ENCODE assay signal across 8 mouse cellular contexts in the genomic region with DNA sequence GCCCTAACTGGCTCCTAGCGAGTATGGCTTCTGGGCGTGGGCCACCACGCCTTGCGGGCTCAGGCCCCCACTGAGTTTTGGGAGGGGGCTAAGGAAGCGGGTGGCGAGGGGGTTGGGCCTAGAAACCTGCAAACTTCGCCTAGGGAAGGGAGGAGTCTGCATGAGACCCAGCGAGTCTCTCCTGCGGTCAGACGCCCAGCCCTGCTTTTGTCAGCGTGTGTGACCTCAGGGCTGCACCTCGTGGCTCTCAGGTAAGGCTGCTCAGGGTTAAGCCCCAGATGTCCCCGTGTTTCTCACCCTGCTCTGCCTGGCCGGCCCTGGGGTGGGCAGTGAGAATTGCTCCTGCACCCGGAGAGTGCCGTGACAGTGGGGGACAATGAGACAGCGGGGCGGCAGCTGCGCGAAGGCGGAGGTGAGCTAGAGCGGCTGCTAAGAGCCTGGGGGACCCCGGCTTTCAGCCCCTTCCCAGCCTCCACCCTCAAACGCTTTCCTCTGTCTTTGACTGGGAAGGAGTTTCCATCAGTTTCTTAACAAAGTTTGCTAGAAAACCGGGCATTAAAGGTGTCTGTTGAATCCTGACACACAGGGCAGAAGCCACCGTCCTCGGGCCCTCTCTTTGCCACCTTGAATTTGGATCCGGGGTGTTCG. TPM values are rescaled to one million over a fixed set of nuclear protein-coding genes. Genes with fewer than 3 reads are reported as not detected.
DNase-seq lines count a peak whose midpoint lies in the region; ATAC-seq and TF ChIP-seq lines count a peak whose summit lies in the region.

Gene L1td1, plus strand, starts transcription at position 145 of the 648 bp plus-strand sequence.

- H3K9ac ChIP-seq in heart, embryonic 11.5 days (ENCODE audit: low read depth, low read length): no peak within 1 kb of the TSS; the same call in 1 of the 2 replicates
- no peak within 1 kb of the TSS for H3K9ac ChIP-seq in hindbrain, postnatal 0 days (replicated peaks; ENCODE audit: low read length)
- H3K9ac ChIP-seq in midbrain, embryonic 16.5 days (ENCODE audit: low read depth, low read length): 0 out of 2 replicates have a peak within 1 kb of the TSS, but pooled peaks have one; percentile 10

- DNase-seq in heart, postnatal 25 days (ENCODE audit: low spot score): no peak
- DNase-seq in embryo, embryonic 10.5 days (ENCODE audit: low spot score): peak; percentile 15
- no peak for DNase-seq in hindbrain, postnatal 0 days (ENCODE audit: low spot score)
- no peak for DNase-seq in gastrocnemius, postnatal 25 days
- DNase-seq in spleen, adult 18-20 months: no peak
- no peak for DNase-seq in spleen, adult 12 weeks (ENCODE audit: low spot score)

- no peak within 1 kb of the TSS for H3K27ac ChIP-seq in heart, embryonic 11.5 days (ENCODE audit: low read depth, low read length)
- no peak within 1 kb of the TSS for H3K27ac ChIP-seq in hindbrain, postnatal 0 days
- H3K27ac ChIP-seq in midbrain, embryonic 16.5 days (ENCODE audit: low read length): no peak within 1 kb of the TSS

- peak within 1 kb of the TSS; percentile 38 for H3K4me3 ChIP-seq in heart, embryonic 11.5 days (ENCODE audit: low read depth, low read length)
- H3K4me3 ChIP-seq in hindbrain, postnatal 0 days (ENCODE audit: low read length): peak within 1 kb of the TSS; percentile 21
- peak within 1 kb of the TSS; percentile 29 for H3K4me3 ChIP-seq in midbrain, embryonic 16.5 days (ENCODE audit: low read depth, low read length)

- no peaks in the 10 kb centered on the region for H3K36me3 ChIP-seq in heart, embryonic 11.5 days (ENCODE audit: control insufficient read depth, insufficient read depth, low read length)
- H3K36me3 ChIP-seq in hindbrain, postnatal 0 days (ENCODE audit: insufficient read depth, low read length): no peaks in the 10 kb centered on the region
- H3K36me3 ChIP-seq in midbrain, embryonic 16.5 days (ENCODE audit: control insufficient read depth, insufficient read depth, low read length): no peaks in the 10 kb centered on the region

- no peaks in the 10 kb centered on the region; the same call in 1 of the 2 replicates for H3K4me1 ChIP-seq in heart, embryonic 11.5 days (ENCODE audit: control insufficient read depth, insufficient read depth, low read length)
- no peaks in the 10 kb centered on the region for H3K4me1 ChIP-seq in hindbrain, postnatal 0 days (ENCODE audit: insufficient read depth, low read length)
- peaks cover 14% of the 10 kb centered on the region for H3K4me1 ChIP-seq in midbrain, embryonic 16.5 days (ENCODE audit: control insufficient read depth, insufficient read depth, low read length)

- H3K27me3 ChIP-seq in heart, embryonic 11.5 days (ENCODE audit: control insufficient read depth, insufficient read depth, low read length): peaks cover 16% of the 10 kb centered on the region
- H3K27me3 ChIP-seq in hindbrain, postnatal 0 days (ENCODE audit: insufficient read depth, low read length): 0 out of 2 replicates have a peak, but pooled peaks cover 4% of the 10 kb centered on the region
- H3K27me3 ChIP-seq in midbrain, embryonic 16.5 days (ENCODE audit: control insufficient read depth, insufficient read depth, low read depth, low read length): peaks cover 23% of the 10 kb centered on the region

- intact Hi-C loops in heart, postnatal 25 days (cut with DNase I): no loop called here

- H3K9me3 ChIP-seq in heart, embryonic 11.5 days (replicated peaks; ENCODE audit: control insufficient read depth, low read length): no peaks in the 10 kb centered on the region
- H3K9me3 ChIP-seq in hindbrain, postnatal 0 days (ENCODE audit: low read length): no peaks in the 10 kb centered on the region
- no peaks in the 10 kb centered on the region for H3K9me3 ChIP-seq in midbrain, embryonic 16.5 days (replicated peaks; ENCODE audit: control insufficient read depth, low read length, poor library complexity, severe bottlenecking)

- ATAC-seq in heart, embryonic 11.5 days (replicated peaks; ENCODE audit: insufficient number of reproducible peaks, low FRiP score, low TSS enrichment): peak; percentile 44; the same call in 1 of the 2 replicates
- ATAC-seq in hindbrain, postnatal 0 days: no peak
- ATAC-seq in midbrain, embryonic 16.5 days: 0 out of 2 replicates have a peak, but pooled peaks have one; percentile 24

- WGBS in heart, embryonic 11.5 days (ENCODE audit: insufficient replicate concordance): 3% methylated on average over 29 of the region's 29 CpGs
- WGBS in hindbrain, postnatal 0 days: 7% methylated on average over 28 of the region's 29 CpGs
- 4% methylated on average over 29 of the region's 29 CpGs for WGBS in midbrain, embryonic 16.5 days

- no peak for TF ChIP-seq CTCF in hindbrain, postnatal 0 days (IDR thresholded peaks at IDR 0.05; ENCODE audit: low read depth)

- H3K4me2 ChIP-seq in heart, embryonic 11.5 days: peak within 1 kb of the TSS; percentile 69
- peak within 1 kb of the TSS; percentile 47 for H3K4me2 ChIP-seq in hindbrain, postnatal 0 days (ENCODE audit: low read depth, low read length)
- H3K4me2 ChIP-seq in midbrain, embryonic 16.5 days (ENCODE audit: low read length): peak within 1 kb of the TSS; percentile 54

RNA-seq across cellular contexts. Expression of gene L1td1, which starts in this region (rescaled TPM):
- 0.10 and 0.26 TPM in 2 replicates for polyA plus RNA-seq in heart, embryonic 11.5 days (2014; fragmentation: Nextera tagmentation; extraction: Ambion mirVana)
- total RNA-seq in heart, postnatal 25 days (2021): not detected
- total RNA-seq in hindbrain, postnatal 0 days (2014; rRNA removed): 1.0 TPM in 1 of 2 replicates, not detected in the other
- 0.15 and 0.19 TPM in 2 replicates for polyA plus RNA-seq in hindbrain, postnatal 0 days (2015; fragmentation: Nextera tagmentation; extraction: Ambion mirVana)
- not detected in 2 replicates for polyA plus RNA-seq in midbrain, embryonic 16.5 days (2015; fragmentation: Nextera tagmentation; extraction: Ambion mirVana)
- total RNA-seq in gastrocnemius, postnatal 25 days (2021): not detected

Comparison
In these comparisons a context has a peak if more than half of its experiments do, and no peak if none do; other contexts are left out.
1. Peak in ATAC-seq, H3K4me3 ChIP-seq and H3K4me2 ChIP-seq in heart, embryonic 11.5 days; RNA of the gene not detected or under 1 TPM.
2. Peak in ATAC-seq, H3K4me3 ChIP-seq, H3K9ac ChIP-seq and H3K4me2 ChIP-seq in midbrain, embryonic 16.5 days; RNA of the gene not detected or under 1 TPM.